Mouse (Mus musculus): ENCODE measurements around the gene H2-D1. TPM values are rescaled to one million over a fixed set of nuclear protein-coding genes. Genes with fewer than 3 reads are reported as not detected.
A peak's percentile ranks its signal among the peaks of the same experiment; 100 is the strongest.
"Not testable (repeated sequence)": the region's sequence is repeated elsewhere in the genome, so short reads cannot be mapped to it uniquely, and the experiment has no call there.

Gene H2-D1
- polyA plus RNA-seq, 1 experiment from 2014 or later, result 56.5 TPM

DNA sequence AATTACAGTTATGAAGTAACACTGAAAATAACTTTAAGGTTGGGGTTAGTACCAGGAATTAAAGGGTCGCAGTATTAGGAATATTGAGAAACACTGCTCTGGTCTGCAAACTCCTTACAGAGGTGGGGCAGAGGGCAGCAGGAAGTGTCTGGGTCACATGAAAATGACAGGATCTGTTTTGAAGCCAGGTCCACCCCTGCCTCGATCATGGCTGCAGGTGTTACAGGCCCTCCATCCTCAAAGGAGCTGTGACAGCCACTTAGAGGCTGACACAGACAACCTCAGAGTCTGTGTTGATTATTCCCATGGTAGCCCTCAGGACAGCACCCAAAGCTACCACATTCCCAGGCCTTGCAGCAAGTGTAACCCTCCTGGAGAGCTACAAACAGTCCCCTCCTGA, 40.7 kb downstream of the H2-D1 start:
- ATAC-seq (ENCODE audit: insufficient read depth, low FRiP score, low TSS enrichment) (no peak), DNase-seq (ENCODE audit: low spot score) (no peak)
- Histone ChIP-seq H3K4me2 (ENCODE audit: low read depth) (no peak overlapping the region), H3K36me3 (ENCODE audit: control insufficient read depth, insufficient read depth, low read length) (no peaks in the 10 kb centered on the region), H3K4me3 (ENCODE audit: low read depth, low read length) (no peak overlapping the region), H3K27ac (ENCODE audit: low read depth, low read length) (no peak overlapping the region), H3K9ac (ENCODE audit: low read length) (no peak overlapping the region), H3K27me3 (ENCODE audit: control insufficient read depth, insufficient read depth, low read length) (no peaks in the 10 kb centered on the region), H3K9me3 (ENCODE audit: control insufficient read depth, low read length) (no peaks in the 10 kb centered on the region), H3K4me1 (ENCODE audit: control insufficient read depth, insufficient read depth, low read length) (no peaks in the 10 kb centered on the region)
- WGBS, result 86% methylated on average over 2 of the region's 2 CpGs

DNA sequence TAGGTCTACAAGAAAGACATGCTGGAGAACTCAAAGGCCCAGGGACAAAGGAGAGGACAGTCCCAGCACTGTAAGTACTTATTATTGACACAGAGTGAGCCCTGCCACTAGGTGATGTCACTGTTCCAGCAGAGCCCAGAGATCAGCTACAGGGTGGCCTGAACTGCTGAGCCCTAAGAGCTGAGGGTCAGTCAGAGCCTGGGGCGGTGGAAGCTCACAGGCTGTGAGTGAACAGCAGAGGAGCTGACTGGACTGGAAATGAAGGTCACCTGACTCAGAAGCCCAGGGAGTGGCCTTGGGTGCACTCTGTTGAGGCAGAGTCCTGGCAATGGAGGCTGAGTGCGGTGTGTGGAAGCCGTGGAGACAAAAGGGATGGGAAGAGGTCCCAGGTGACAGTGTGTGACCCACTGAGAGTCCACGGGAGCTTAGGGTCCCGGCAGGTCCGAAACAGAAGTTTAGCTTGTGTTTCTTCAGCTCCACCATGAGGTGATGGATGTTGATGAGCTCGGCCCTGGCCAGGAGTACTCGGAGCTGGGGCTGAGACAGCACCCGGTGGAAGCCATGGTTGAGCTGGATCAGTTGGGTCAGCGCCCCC, 41.3 kb downstream of the H2-D1 start:
- H3K4me1 ChIP-seq (ENCODE audit: control insufficient read depth, insufficient read depth, low read length), result no peaks in the 10 kb centered on the region
- H3K9ac ChIP-seq (ENCODE audit: low read length), result no peak overlapping the region
- no peaks in the 10 kb centered on the region for H3K36me3 ChIP-seq (ENCODE audit: control insufficient read depth, insufficient read depth, low read length)
- H3K27ac ChIP-seq (ENCODE audit: low read depth, low read length), result no peak overlapping the region
- no peak for DNase-seq (ENCODE audit: low spot score)
- WGBS, result 85% methylated on average over 10 of the region's 10 CpGs
- H3K4me2 ChIP-seq (ENCODE audit: low read depth), result no peak overlapping the region
- H3K4me3 ChIP-seq (ENCODE audit: low read depth, low read length), result no peak overlapping the region
- no peaks in the 10 kb centered on the region for H3K27me3 ChIP-seq (ENCODE audit: control insufficient read depth, insufficient read depth, low read length)
- H3K9me3 ChIP-seq (ENCODE audit: control insufficient read depth, low read length), result no peaks in the 10 kb centered on the region
- ATAC-seq (ENCODE audit: insufficient read depth, low FRiP score, low TSS enrichment), result no peak

DNA sequence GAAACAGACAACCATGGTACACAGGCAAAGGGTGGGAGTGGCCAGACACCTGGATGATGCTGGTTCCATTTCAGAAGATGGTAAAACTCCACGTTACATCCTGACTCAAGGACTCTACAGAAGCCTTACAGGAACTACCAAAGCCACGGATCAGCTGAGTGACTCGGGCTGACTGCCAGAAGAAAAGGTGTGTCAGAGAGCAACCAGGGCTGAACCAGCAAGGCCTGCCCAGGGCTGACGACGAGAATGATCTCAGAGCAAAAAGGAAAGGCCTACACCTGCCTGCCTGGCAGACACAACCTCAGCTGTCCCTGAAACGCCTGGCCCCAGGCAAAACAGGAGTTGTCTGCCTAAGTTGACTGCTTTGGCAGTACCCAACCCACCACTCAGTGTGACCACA, 41.9 kb downstream of the H2-D1 start:
- WGBS, result 73% methylated on average over 6 of the region's 6 CpGs
- Histone ChIP-seq H3K4me1 (ENCODE audit: control insufficient read depth, insufficient read depth, low read length) (no peaks in the 10 kb centered on the region), H3K4me3 (ENCODE audit: low read depth, low read length) (no peak overlapping the region), H3K27ac (ENCODE audit: low read depth, low read length) (no peak overlapping the region), H3K9ac (ENCODE audit: low read length) (no peak overlapping the region), H3K36me3 (ENCODE audit: control insufficient read depth, insufficient read depth, low read length) (no peaks in the 10 kb centered on the region), H3K27me3 (ENCODE audit: control insufficient read depth, insufficient read depth, low read length) (no peaks in the 10 kb centered on the region), H3K9me3 (ENCODE audit: control insufficient read depth, low read length) (no peaks in the 10 kb centered on the region), H3K4me2 (ENCODE audit: low read depth) (no peak overlapping the region)
- ATAC-seq (ENCODE audit: insufficient read depth, low FRiP score, low TSS enrichment) (no peak), DNase-seq (ENCODE audit: low spot score) (no peak)

- WGBS, result 81% methylated on average over 8 of the region's 8 CpGs
Measured at GRCm38 (mm10) chr17:35304921-35305320, 42.4 kb downstream of the H2-D1 start.

More at GRCm38 (mm10) chr17:35304921-35305320, 42.4 kb downstream of the H2-D1 start:
- not testable (repeated sequence) for H3K36me3 ChIP-seq (ENCODE audit: control insufficient read depth, insufficient read depth, low read length); ATAC-seq (ENCODE audit: insufficient read depth, low FRiP score, low TSS enrichment); H3K27me3 ChIP-seq (ENCODE audit: control insufficient read depth, insufficient read depth, low read length); DNase-seq (ENCODE audit: low spot score); H3K9ac ChIP-seq (ENCODE audit: low read length); H3K4me1 ChIP-seq (ENCODE audit: control insufficient read depth, insufficient read depth, low read length); H3K9me3 ChIP-seq (ENCODE audit: control insufficient read depth, low read length); H3K27ac ChIP-seq (ENCODE audit: low read depth, low read length); H3K4me3 ChIP-seq (ENCODE audit: low read depth, low read length); H3K4me2 ChIP-seq (ENCODE audit: low read depth)

Small RNA genes lying within 50 kb of the gene (microRNA-seq; reads per million reads assigned to microRNA genes)
- gene Mir6975 (4.2 reads per million, percentile 10 among the genes with 10 or more reads in this experiment), gene Mir8094 (not detected)

Other genes with a start within 250 kb of the H2-D1 start
- 0.08 TPM in 1 of 2 replicates, not detected in the other for gene Vwa7, start 246.2 kb upstream of the H2-D1 start, polyA plus RNA-seq (2014; fragmentation: Nextera tagmentation; extraction: Ambion mirVana)
- gene Sapcd1, start 234.7 kb upstream of the H2-D1 start, polyA plus RNA-seq (2014; fragmentation: Nextera tagmentation; extraction: Ambion mirVana), result 3.9 and 5.2 TPM in 2 replicates
- gene Msh5, start 216.0 kb upstream of the H2-D1 start, polyA plus RNA-seq (2014; fragmentation: Nextera tagmentation; extraction: Ambion mirVana), result 4.1 and 6.2 TPM in 2 replicates
- 82.8 and 89.7 TPM in 2 replicates for gene Clic1, start 212.8 kb upstream of the H2-D1 start, polyA plus RNA-seq (2014; fragmentation: Nextera tagmentation; extraction: Ambion mirVana)
- gene Ddah2, start 203.7 kb upstream of the H2-D1 start, polyA plus RNA-seq (2014; fragmentation: Nextera tagmentation; extraction: Ambion mirVana), result 638 and 659 TPM in 2 replicates
- gene Ly6g6c, start 197.3 kb upstream of the H2-D1 start, polyA plus RNA-seq (2014; fragmentation: Nextera tagmentation; extraction: Ambion mirVana), result 0.43 TPM in 1 of 2 replicates, not detected in the other
- gene Mpig6b, start 196.5 kb upstream of the H2-D1 start, polyA plus RNA-seq (2014; fragmentation: Nextera tagmentation; extraction: Ambion mirVana), result 1.5 and 2.0 TPM in 2 replicates
- gene Ly6g6e, start 185.8 kb upstream of the H2-D1 start, polyA plus RNA-seq (2014; fragmentation: Nextera tagmentation; extraction: Ambion mirVana), result 0.39 and 0.46 TPM in 2 replicates
- gene Ly6g6d, start 184.7 kb upstream of the H2-D1 start, polyA plus RNA-seq (2014; fragmentation: Nextera tagmentation; extraction: Ambion mirVana), result 1.0 and 3.2 TPM in 2 replicates
- gene Ly6g6f, start 177.1 kb upstream of the H2-D1 start, polyA plus RNA-seq (2014; fragmentation: Nextera tagmentation; extraction: Ambion mirVana), result 1.3 and 1.4 TPM in 2 replicates
- 50.5 and 59.9 TPM in 2 replicates for gene Abhd16a, start 173.5 kb upstream of the H2-D1 start, polyA plus RNA-seq (2014; fragmentation: Nextera tagmentation; extraction: Ambion mirVana)
- gene Ly6g5c, start 154.5 kb upstream of the H2-D1 start, polyA plus RNA-seq (2014; fragmentation: Nextera tagmentation; extraction: Ambion mirVana), result not detected in 2 replicates
- gene Ly6g5b, start 147.3 kb upstream of the H2-D1 start, polyA plus RNA-seq (2014; fragmentation: Nextera tagmentation; extraction: Ambion mirVana), result 0.45 and 0.78 TPM in 2 replicates
- gene Gpank1, start 141.3 kb upstream of the H2-D1 start, polyA plus RNA-seq (2014; fragmentation: Nextera tagmentation; extraction: Ambion mirVana), result 26.1 and 28.9 TPM in 2 replicates
- 303 and 319 TPM in 2 replicates for gene Csnk2b, start 140.7 kb upstream of the H2-D1 start, polyA plus RNA-seq (2014; fragmentation: Nextera tagmentation; extraction: Ambion mirVana)
- gene D17H6S53E, start 136.4 kb upstream of the H2-D1 start, polyA plus RNA-seq (2014; fragmentation: Nextera tagmentation; extraction: Ambion mirVana), result 7.0 and 7.6 TPM in 2 replicates
- 0.81 and 0.93 TPM in 2 replicates for gene Apom, start 130.7 kb upstream of the H2-D1 start, polyA plus RNA-seq (2014; fragmentation: Nextera tagmentation; extraction: Ambion mirVana)
- 99.4 and 105 TPM in 2 replicates for gene Bag6, start 127.6 kb upstream of the H2-D1 start, polyA plus RNA-seq (2014; fragmentation: Nextera tagmentation; extraction: Ambion mirVana)
- 185 and 194 TPM in 2 replicates for gene Prrc2a, start 97.8 kb upstream of the H2-D1 start, polyA plus RNA-seq (2014; fragmentation: Nextera tagmentation; extraction: Ambion mirVana)
- gene Aif1, start 86.7 kb upstream of the H2-D1 start, polyA plus RNA-seq (2014; fragmentation: Nextera tagmentation; extraction: Ambion mirVana), result 4.1 and 6.7 TPM in 2 replicates
- 5.8 and 9.1 TPM in 2 replicates for gene Lst1, start 74.3 kb upstream of the H2-D1 start, polyA plus RNA-seq (2014; fragmentation: Nextera tagmentation; extraction: Ambion mirVana)
- 0.27 TPM in 1 of 2 replicates, not detected in the other for gene Ltb, start 68.3 kb upstream of the H2-D1 start, polyA plus RNA-seq (2014; fragmentation: Nextera tagmentation; extraction: Ambion mirVana)
- gene Tnf, start 60.7 kb upstream of the H2-D1 start, polyA plus RNA-seq (2014; fragmentation: Nextera tagmentation; extraction: Ambion mirVana), result 0.16 TPM in 1 of 2 replicates, not detected in the other
- 0.28 TPM in 1 of 2 replicates, not detected in the other for gene Lta, start 57.4 kb upstream of the H2-D1 start, polyA plus RNA-seq (2014; fragmentation: Nextera tagmentation; extraction: Ambion mirVana)
- gene Gm16181, start 41.9 kb upstream of the H2-D1 start, polyA plus RNA-seq (2014; fragmentation: Nextera tagmentation; extraction: Ambion mirVana), result 0.50 TPM in 1 of 2 replicates, not detected in the other
- gene Atp6v1g2, start 29.1 kb upstream of the H2-D1 start, polyA plus RNA-seq (2014; fragmentation: Nextera tagmentation; extraction: Ambion mirVana), result 14.1 and 16.8 TPM in 2 replicates
- gene Nfkbil1, start 26.9 kb upstream of the H2-D1 start, polyA plus RNA-seq (2014; fragmentation: Nextera tagmentation; extraction: Ambion mirVana), result 4.7 and 5.0 TPM in 2 replicates
- gene Ddx39b, start 21.0 kb upstream of the H2-D1 start, polyA plus RNA-seq (2014; fragmentation: Nextera tagmentation; extraction: Ambion mirVana), result 634 and 672 TPM in 2 replicates
- not detected in 2 replicates for gene H2-Q1, start 57.7 kb downstream of the H2-D1 start, polyA plus RNA-seq (2014; fragmentation: Nextera tagmentation; extraction: Ambion mirVana)
- gene H2-Q2, start 79.5 kb downstream of the H2-D1 start, polyA plus RNA-seq (2014; fragmentation: Nextera tagmentation; extraction: Ambion mirVana), result 1.3 TPM in 1 of 2 replicates, not detected in the other
- 1.6 and 2.3 TPM in 2 replicates for gene H2-Q4, start 116.9 kb downstream of the H2-D1 start, polyA plus RNA-seq (2014; fragmentation: Nextera tagmentation; extraction: Ambion mirVana)
- 0.99 and 1.4 TPM in 2 replicates for gene H2-Q6, start 162.1 kb downstream of the H2-D1 start, polyA plus RNA-seq (2014; fragmentation: Nextera tagmentation; extraction: Ambion mirVana)
- gene H2-Q7, start 176.4 kb downstream of the H2-D1 start, polyA plus RNA-seq (2014; fragmentation: Nextera tagmentation; extraction: Ambion mirVana), result 11.2 and 12.5 TPM in 2 replicates
- 0.28 and 0.81 TPM in 2 replicates for gene H2-Q10, start 207.4 kb downstream of the H2-D1 start, polyA plus RNA-seq (2014; fragmentation: Nextera tagmentation; extraction: Ambion mirVana)
- not detected in 2 replicates for gene Pou5f1, start 243.3 kb downstream of the H2-D1 start, polyA plus RNA-seq (2014; fragmentation: Nextera tagmentation; extraction: Ambion mirVana)